Mouse (Mus musculus): Measurements from ENCODE around the gene Olfr1423.
"Not testable (repeated sequence)": the region's sequence is repeated elsewhere in the genome, so short reads cannot be mapped to it uniquely, and the experiment has no call there.

Olfr1423 gene

DNA sequence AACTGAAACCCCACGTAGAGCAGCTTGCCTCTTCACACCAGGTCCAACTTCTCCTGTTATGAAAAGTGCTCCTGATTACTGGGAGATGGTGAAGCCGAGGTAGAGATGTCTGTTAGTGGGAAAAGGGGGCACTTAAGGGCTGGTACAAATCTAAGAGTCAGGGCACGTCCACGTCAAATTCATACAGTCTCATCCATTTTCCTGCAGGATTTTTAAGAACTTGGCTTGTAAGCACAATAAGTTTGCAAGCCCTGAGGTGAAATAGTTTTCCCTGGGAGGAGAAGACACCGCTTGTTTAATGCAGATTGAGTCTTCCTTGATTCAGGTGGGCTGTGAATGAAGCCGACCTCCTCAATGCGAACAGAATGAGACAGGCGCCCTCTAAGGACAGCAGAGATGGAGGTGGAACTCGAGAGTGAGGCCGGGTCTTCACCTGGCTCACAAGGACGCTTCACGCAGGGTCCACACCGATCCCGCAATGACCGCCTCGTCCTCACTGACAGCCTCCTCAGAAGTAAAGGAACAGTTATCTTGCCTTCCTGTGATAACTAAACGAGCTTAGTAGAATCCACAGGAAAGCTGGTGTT, 34.7 kb downstream of the Olfr1423 start:
- DNase-seq (ENCODE audit: low read depth) = peak; percentile 53

DNA sequence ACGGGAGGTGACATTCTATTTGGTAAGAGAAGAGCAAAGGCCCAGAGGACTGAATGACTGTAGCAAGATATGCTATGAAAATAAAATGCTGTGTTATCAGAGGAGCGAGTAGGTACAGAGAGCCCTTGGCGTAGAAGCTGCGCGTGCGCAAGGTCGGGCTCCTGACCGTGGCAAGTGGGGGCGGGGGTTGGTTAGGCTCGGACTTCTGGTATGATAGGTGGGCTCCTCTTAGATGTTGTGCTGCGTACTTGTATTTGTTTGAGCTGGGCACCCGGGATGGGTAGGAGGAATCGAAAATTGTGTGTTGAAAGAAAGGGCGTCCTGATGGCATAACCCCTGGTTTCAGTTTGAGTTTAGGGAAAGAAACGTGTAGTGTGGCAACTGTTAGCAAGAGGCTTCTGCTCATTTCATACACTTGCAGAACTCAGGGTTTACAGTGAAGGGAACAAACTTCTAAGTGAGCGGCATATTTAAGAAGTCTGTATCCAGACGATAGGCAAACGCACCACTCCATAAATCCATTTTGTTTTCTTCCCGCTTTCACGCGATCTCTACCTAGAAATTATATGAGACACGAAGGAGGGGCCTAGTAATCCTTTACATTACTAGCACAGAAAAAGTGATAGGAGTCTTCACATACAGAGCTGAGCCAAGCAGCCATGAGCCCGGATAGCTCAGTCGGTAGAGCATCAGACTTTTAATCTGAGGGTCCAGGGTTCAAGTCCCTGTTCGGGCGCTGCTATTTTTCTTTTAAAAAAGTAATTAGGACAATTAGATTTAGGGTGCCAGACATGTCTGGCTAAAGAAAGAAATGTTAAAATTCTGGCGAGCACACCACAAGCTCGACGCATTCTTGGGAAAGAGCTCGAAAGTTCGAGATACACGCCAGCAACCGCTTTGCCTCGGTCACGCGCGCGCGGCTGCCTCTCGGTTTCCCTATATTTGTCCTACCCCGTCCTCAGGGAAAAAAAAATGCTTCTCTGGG, 35.4 kb downstream of the Olfr1423 start:
- peak; percentile 96 for DNase-seq (ENCODE audit: low read depth)

DNA sequence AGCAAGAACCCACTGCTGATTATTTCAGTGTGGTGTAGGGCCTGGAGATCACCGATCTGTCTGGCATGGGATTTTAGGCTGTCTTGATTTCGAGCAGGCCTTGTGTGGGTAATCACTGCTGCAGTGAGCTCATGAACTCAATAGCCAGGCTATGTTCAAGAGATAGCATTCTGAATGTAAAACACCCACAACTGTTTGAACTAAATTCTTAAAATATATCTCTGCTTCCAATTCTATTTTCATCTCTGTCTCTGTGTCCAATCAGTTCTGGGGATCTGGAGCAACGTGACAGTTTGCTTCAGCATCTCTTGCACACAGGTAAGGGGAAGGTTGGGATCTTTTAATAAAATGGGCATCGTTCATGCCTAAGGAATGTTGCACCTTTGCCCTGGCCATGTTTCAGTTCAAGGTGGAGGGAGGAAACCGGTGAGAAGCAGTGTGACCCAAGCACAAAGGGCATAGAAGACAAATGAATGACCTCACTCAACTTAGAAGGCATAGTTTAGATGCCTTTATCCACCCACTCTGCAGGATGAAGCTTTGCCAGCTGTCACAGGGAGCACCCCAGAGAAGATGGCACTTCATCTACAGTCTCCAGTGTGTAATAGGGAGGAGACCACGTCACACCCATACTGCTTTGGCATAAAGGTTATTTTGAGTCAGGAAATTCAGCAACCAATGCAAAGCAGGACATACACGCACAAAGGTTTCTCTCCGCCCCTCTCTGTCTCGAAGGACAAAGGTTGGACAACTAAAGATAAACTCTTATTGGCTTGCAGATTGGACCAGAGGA, 36.7 kb downstream of the Olfr1423 start:
- peak; percentile 25 for DNase-seq (ENCODE audit: low read depth)

DNA sequence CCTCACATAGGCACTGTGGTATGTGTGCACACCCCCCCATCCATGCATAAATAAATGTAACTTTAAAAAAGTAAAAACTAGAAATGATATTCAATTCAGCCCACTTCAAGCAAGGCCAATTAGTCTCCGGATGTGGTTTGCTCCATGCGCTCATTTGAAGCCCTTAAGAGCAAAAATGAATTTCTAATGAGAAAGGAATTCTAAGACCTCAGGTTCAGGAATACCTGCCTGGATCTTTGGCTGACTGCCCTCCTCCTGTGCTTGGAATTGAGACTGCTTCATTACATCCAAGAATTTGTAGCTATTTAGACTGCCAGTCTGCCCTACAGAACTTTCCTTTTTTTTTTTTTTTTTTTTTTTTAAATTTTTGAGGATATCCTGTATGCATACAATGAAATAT, 37.5 kb downstream of the Olfr1423 start:
- no peak for DNase-seq (ENCODE audit: low read depth)

DNA sequence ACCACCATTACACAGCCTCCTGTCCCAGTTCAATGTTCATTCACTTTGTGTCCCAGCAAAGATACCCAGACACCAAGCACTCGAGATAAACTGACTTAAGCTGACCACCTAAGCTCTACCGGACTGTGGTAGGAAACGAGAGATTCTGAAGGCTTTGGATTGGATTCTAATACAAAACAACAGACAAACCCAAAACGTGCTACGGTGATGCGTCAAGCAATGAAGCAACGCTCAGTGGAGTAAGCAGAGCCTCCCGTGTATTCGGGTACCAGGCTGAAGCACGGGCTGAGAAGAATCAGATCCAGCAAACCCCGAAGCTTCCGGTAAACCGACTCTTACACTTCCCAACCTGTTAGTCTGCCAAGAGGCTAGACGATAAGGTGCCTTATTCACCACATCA, 38.3 kb downstream of the Olfr1423 start:
- no peak for DNase-seq (ENCODE audit: low read depth)

DNA sequence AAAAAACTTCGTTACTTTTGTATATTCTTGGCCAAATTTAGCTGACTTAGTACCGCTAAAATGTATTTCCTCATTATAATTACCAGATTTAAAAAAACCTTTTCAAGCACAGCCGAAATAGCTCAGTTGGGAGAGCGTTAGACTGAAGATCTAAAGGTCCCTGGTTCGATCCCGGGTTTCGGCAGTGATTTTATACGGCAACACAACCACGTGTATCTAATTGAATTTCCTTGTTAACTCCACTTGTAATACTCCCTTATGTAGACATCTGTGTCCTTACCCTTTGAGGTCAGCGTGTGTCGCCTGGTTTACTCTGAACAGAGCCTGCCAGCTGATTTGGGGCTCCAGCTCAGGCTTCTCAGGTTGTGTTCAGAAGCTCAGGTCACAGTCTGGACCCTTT, 39.0 kb downstream of the Olfr1423 start:
- peak; percentile 73 for DNase-seq (ENCODE audit: low read depth)

DNA sequence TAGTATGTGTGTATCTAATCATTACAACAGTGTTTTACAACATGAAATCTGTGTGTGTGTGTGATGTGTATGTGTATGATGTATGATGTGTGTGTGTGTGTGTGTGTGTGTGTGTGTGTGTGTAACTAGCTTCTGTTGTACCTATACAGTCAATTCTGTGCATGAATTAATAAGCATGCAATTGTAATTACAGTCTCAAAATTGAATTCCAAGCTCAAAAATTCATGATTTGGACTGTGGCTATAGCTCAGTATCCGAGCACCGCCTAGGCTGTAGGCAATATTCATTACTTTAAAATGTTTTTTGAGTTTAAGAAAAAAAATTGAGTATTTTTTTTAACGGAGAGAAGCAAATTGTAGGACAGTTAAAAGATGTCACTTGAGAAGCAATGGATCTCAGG, 39.4 kb downstream of the Olfr1423 start:
- no peak for DNase-seq (ENCODE audit: low read depth)

DNA sequence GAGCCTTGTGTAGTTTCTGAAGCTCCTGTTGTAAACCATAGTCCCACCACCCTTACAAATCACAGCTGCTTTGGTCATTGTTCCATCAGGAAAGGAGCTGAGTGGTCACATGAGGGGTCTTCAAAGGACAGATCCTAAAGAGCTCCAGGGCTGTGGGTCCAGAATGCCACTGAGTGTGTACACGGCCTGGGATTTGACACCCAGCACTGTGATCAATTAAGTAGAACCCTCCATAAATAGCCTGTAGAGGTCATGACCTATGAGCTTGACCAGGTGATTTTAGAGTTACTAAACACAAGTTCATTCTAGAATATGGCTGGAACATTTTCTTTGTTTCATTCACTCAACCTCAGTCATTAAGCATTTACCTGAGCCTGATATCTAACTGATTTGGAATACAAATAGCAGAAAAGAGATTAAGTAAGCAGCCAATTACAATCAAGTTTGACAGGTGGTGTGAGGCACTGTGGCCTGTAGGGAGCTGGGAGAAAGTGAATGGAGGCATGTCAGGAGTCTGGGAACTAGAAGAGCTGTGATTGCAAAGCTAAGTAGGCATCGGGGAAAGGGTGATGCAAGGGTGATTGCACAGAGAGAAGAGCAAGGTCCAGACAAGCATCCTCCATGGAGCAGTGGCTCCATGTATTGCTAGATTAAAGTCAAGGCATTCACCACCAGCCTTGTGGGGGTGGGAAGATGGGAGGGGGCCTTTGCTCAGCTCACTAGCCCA, 45.2 kb downstream of the Olfr1423 start:
- no peak for DNase-seq (ENCODE audit: low read depth)

DNA sequence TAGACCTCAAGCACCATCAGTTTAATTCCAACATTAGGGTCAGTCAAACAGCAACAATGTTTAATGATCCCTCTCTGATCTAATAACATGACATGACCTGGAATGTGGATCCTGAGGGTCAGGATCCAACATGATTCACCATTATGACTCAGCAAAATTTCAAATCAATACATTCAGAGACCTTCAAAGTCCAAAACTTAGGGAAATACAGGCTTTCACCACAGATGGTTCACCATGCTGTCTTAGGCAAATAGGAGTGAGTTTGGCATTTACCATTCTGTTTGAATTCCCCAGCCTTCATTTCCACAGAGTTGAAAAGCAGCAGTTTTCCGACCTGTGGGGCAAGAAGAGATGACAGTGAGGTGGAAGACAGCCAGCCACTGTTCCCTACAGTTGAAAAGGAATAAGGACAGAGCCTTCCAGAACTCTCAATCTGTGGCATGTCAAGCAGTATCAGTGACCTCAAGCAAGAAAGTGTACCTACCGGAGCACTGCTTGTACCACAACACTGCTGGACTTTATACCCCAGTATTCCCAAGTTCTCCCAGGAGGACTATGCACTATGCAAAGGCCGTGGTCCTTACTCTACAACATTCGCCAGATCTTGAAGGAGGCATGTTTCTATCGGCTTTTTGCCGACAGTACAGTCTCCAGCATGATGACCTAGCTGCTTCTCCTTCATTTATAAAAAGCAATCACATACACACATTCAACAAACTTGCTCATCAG, 46.2 kb downstream of the Olfr1423 start:
- no peak for DNase-seq (ENCODE audit: low read depth)

DNA sequence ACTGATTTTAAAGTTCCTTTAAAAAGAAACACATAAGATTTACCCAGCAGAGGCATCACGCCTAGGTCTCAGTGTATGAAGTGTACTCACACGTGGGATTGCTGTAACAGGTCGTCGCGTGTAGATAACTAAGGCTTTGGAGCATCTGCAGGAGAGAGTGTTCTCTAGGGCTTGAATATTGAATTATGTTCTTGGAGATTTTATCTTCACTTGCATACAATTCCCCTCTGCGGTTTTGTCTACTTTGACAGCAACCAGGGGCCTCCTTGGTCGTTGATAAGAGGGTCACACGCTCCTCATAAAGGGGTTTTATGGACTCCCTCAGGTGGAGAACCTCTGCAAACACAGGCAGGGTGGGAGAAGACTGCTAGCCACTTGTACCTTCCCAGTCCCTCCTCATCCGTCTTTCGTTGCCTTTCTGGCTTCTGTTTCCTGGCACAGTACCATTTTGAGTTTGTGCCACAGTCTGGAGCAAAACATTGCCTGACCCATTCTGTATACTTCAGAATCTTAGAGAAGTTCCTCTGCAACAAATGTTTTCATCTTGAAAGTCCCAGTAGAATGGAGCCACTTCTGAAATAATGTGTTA, 48.6 kb downstream of the Olfr1423 start:
- DNase-seq (ENCODE audit: low read depth) = no peak

DNA sequence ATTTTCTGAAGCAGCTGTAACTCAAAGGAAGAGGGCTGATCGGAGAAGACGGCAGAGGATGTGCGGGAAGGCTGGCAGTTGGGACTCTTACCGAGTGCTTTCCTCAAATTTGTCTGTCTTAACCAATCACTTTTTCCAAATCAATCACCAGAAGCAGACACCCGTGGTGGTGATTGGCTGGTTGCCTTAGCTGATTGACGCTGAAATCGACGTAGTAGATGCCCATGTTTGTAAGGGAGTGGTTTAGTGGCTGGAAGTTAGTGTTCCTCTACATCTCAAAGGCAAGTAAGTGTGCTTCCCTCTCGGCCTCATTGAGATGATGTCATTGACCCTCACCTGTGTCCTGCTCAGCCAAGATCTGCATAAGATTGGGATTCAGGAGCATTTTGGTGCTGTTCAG, 49.1 kb downstream of the Olfr1423 start:
- DNase-seq (ENCODE audit: low read depth) = no peak

DNA sequence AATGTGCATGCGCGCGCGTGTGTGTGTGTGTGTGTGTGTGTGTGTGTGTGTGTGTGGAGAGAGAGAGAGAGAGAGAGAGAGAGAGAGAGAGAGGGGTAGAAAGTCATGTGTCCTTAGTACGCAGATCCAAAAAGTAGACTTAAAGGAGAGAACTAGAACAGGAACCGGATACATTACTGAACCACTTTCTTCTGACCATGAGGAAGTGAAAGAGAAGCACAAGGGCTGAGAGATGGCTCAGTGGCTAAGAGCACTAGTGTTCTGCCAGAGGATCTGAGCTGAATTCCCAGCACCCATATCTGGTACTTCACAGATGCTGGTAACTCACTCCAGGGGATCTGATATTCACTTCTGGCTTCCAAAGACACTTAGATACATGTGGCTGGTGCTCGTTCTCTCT, 51.8 kb downstream of the Olfr1423 start:
- no peak for DNase-seq (ENCODE audit: low read depth)

DNA sequence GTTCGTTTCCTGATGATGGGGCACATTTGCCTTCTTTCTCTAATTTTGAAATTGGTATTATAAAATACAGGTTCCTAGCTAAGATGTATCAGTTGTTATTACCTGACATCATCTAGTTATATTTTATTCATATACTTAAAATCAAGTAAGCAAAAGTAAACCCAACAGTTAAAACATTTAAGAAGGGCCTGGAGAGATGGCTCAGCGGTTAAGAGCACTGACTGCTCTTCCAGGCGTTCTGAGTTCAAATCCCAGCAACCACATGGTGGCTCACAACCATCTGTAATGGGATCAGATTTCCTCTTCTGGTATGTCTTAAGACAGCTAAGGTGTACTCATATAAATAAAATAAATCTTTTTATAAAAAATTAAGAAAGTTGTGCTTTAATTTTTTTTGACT, 53.3 kb downstream of the Olfr1423 start:
- no peak for DNase-seq (ENCODE audit: low read depth)

DNA sequence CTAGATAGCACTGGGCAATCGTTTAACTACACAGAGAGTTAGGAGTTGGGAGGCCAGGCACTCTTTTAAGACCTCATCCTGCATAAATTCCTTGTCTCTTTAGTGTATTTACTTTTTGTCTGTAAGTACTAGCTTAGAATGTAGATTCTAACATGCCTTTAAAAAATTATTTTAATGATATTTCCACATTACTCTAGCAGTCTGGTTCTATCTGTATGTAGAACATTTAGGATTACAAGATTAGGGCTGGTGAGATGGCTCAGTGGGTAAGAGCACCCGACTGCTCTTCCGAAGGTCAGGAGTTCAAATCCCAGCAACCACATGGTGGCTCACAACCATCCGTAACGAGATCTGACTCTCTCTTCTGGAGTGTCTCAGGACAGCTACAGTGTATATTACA, 56.5 kb downstream of the Olfr1423 start:
- DNase-seq (ENCODE audit: low read depth) = not testable (repeated sequence)

All from NIH3T3 (cell line).